Mouse (Mus musculus): ENCODE measurements around the gene Osbpl9. TPM values are rescaled to one million over a fixed set of nuclear protein-coding genes. Genes with fewer than 3 reads are reported as not detected.

Osbpl9 gene
- total RNA-seq, 2 experiments from 2014 or later = 91.5 to 112 TPM

GRCm38 (mm10) chr4:109195900-109196629 is 6.0 kb downstream of the Osbpl9 start:
- Histone ChIP-seq H3K4me3 (no peak overlapping the region), H3K27ac (peak overlapping the region; percentile 84)
- intact Hi-C loops (cut with DNase I) = no loop called here
- DNase-seq = no peak
- no peak for TF ChIP-seq CTCF (IDR thresholded peaks at IDR 0.05)

- Histone ChIP-seq H3K27ac (peak overlapping the region; percentile 84), H3K4me3 (peak overlapping the region; percentile 9; the same call in 1 of the 2 replicates)
- no peak for TF ChIP-seq CTCF (IDR thresholded peaks at IDR 0.05)
- intact Hi-C loops (cut with DNase I) = no loop called here
- DNase-seq = peak; percentile 79
Observed at GRCm38 (mm10) chr4:109193886-109194285, 8.2 kb downstream of the Osbpl9 start.

- intact Hi-C loops (cut with DNase I) = no loop called here
- TF ChIP-seq CTCF (IDR thresholded peaks at IDR 0.05) = no peak
- H3K4me3 ChIP-seq = peak overlapping the region; percentile 2
Observed at GRCm38 (mm10) chr4:109191598-109191997, 10.5 kb downstream of the Osbpl9 start.

GRCm38 (mm10) chr4:109185616-109186405 is 16.3 kb downstream of the Osbpl9 start:
- intact Hi-C loops (cut with DNase I) = no loop called here
- no peak for DNase-seq
- no peak for TF ChIP-seq CTCF (IDR thresholded peaks at IDR 0.05)

More at GRCm38 (mm10) chr4:109191598-109191997, 10.5 kb downstream of the Osbpl9 start:
- peak; percentile 44 for DNase-seq
- H3K27ac ChIP-seq = peak overlapping the region; percentile 76

GRCm38 (mm10) chr4:109175677-109176076 is 26.4 kb downstream of the Osbpl9 start:
- Histone ChIP-seq H3K27ac (peak overlapping the region; percentile 91), H3K4me3 (no peak overlapping the region; the same call in 1 of the 2 replicates)
- no peak for TF ChIP-seq CTCF (IDR thresholded peaks at IDR 0.05)
- no peak for DNase-seq
- intact Hi-C loops (cut with DNase I) = no loop called here

More at GRCm38 (mm10) chr4:109185616-109186405, 16.3 kb downstream of the Osbpl9 start:
- Histone ChIP-seq H3K4me3 (no peak overlapping the region), H3K27ac (peak overlapping the region; percentile 17; the same call in 1 of the 2 replicates)

- peak overlapping the region; percentile 91 for H3K27ac ChIP-seq
- peak overlapping the region; percentile 67 for H3K4me3 ChIP-seq
- intact Hi-C loops (cut with DNase I) = no loop called here
- peak; percentile 80 for DNase-seq
- TF ChIP-seq CTCF (IDR thresholded peaks at IDR 0.05) = no peak
Observed at GRCm38 (mm10) chr4:109173775-109174440, 28.2 kb downstream of the Osbpl9 start.

GRCm38 (mm10) chr4:109173369-109173768 is 28.7 kb downstream of the Osbpl9 start:
- no peak for TF ChIP-seq CTCF (IDR thresholded peaks at IDR 0.05)
- intact Hi-C loops (cut with DNase I) = no loop called here
- no peak for DNase-seq

GRCm38 (mm10) chr4:109165521-109166173 is 36.4 kb downstream of the Osbpl9 start:
- H3K27ac ChIP-seq = peak overlapping the region; percentile 82
- H3K4me3 ChIP-seq = no peak overlapping the region
- intact Hi-C loops (cut with DNase I) = loop anchor here (5.0 kb wide), 1 partner anchor 293 kb away; no protein-coding TSS in a partner anchor
- DNase-seq = peak; percentile 91
- TF ChIP-seq CTCF (IDR thresholded peaks at IDR 0.05) = peak; percentile 83

More at GRCm38 (mm10) chr4:109173369-109173768, 28.7 kb downstream of the Osbpl9 start:
- Histone ChIP-seq H3K4me3 (peak overlapping the region; percentile 67), H3K27ac (peak overlapping the region; percentile 91)

GRCm38 (mm10) chr4:109156481-109157261 is 45.4 kb downstream of the Osbpl9 start:
- no peak for TF ChIP-seq CTCF (IDR thresholded peaks at IDR 0.05)
- DNase-seq = peak; percentile 82
- H3K27ac ChIP-seq = peak overlapping the region; percentile 90
- H3K4me3 ChIP-seq = peak overlapping the region; percentile 78
- intact Hi-C loops (cut with DNase I) = no loop called here

GRCm38 (mm10) chr4:109156073-109156472 is 46.0 kb downstream of the Osbpl9 start:
- Histone ChIP-seq H3K27ac (peak overlapping the region; percentile 90), H3K4me3 (peak overlapping the region; percentile 78)
- DNase-seq = no peak
- TF ChIP-seq CTCF (IDR thresholded peaks at IDR 0.05) = no peak
- intact Hi-C loops (cut with DNase I) = no loop called here

- TF ChIP-seq CTCF (IDR thresholded peaks at IDR 0.05) = no peak
- peak overlapping the region; percentile 11; the same call in 1 of the 2 replicates for H3K4me3 ChIP-seq
- intact Hi-C loops (cut with DNase I) = loop anchor here (5.0 kb wide), 1 partner anchor 33 kb away; no protein-coding TSS in a partner anchor
- no peak for DNase-seq
- H3K27ac ChIP-seq = peak overlapping the region; percentile 62
Observed at GRCm38 (mm10) chr4:109150214-109150613, 51.9 kb downstream of the Osbpl9 start.

All from gastrocnemius, adult 2 months (tissue).